31 mouse cellular contexts compared by ENCODE assay signal in the genomic region with DNA sequence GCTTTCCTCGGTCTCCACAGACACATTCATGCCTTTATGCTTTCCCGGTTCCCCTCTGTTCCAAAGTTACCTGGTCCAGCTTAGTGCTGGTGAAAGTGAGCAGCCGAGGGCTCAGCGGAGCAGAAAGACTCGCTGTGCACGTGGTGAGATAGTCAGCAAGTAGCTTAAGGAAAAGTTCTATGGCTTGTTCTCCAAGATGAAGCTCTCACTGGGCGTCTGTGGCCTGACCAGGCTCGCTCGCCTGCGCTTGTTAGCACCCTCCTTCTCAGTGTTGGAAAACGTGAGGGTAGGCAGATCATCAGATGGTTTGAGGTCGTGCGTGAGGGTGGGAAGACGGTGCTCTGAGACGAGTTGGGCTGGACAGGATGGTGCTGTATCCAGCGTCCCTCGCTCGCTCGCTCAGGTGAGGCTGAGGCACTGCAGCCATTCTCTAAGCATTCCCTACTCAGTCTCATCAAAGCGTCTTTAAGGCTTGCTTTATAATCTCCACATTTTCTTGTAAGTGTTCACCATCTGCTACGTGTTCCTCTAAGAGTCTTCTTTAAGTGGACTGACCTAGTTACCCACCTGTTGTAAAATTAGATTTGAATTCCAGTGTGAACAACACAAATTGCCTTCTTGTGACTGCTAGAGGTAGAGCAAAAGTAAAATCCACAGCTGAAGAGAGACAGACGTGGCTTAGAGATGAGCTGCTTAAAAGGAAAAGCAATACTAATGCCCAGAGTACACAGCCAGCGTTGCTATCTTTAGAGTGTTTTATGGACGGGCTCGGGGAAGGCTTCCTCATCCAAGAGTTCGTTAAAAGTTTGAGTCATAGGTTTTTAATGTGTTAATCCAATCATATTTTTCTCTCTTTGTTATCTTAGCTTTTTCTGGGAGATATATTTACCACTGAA. TPM values are rescaled to one million over a fixed set of nuclear protein-coding genes. Genes with fewer than 3 reads are reported as not detected.
DNase-seq lines count a peak whose midpoint lies in the region; ATAC-seq and TF ChIP-seq lines count a peak whose summit lies in the region.
"Had no signal": no experiment of that assay in that cellular context is flagged by ENCODE, and none has a peak within 500 bp of the region (broad histone marks: within the 10 kb centered on the region; RNA-seq: fewer than 3 reads in every experiment).

No protein-coding gene starts in this region.

- no peak for ATAC-seq in lung, embryonic 15.5 days (ENCODE audit: borderline replicate concordance, extremely low read depth, low FRiP score, low TSS enrichment)
- ATAC-seq: inflammation-experienced regulatory T-cells, adult 6 months; liver, embryonic 12.5 days; liver, postnatal 0 days had no signal

- no peaks in the 10 kb centered on the region for H3K79me2 ChIP-seq in heart, adult 2 months (replicated peaks; ENCODE audit: control insufficient read depth, insufficient read depth, low read length)

- 71% methylated on average over 26 of the region's 26 CpGs for WGBS in heart, adult 2 months
- 84% methylated on average over 26 of the region's 26 CpGs for WGBS in lung, embryonic 15.5 days
- 81% methylated on average over 26 of the region's 26 CpGs for WGBS in lung, adult 2 months

- H3K4me2 ChIP-seq in lung, embryonic 15.5 days, result no peak overlapping the region
- H3K4me2 ChIP-seq: embryonic facial prominence, embryonic 15.5 days; forebrain, embryonic 12.5 days; heart, embryonic 12.5 days; hindbrain, embryonic 15.5 days; kidney, embryonic 15.5 days; liver, embryonic 12.5 days; stomach, embryonic 15.5 days had no signal

- no peak for TF ChIP-seq EP300 in heart, adult 2 months (IDR thresholded peaks at IDR 0.05; ENCODE audit: insufficient read depth, low read depth, low read length)

- H3K9me3 ChIP-seq in lung, embryonic 15.5 days, result no peaks in the 10 kb centered on the region
- H3K9me3 ChIP-seq: embryonic facial prominence, embryonic 10.5 days; embryonic facial prominence, embryonic 15.5 days; forebrain, embryonic 12.5 days; heart, embryonic 12.5 days; hindbrain, embryonic 10.5 days; hindbrain, embryonic 15.5 days; kidney, embryonic 15.5 days; liver, embryonic 12.5 days; stomach, embryonic 15.5 days had no signal

- no peak overlapping the region for H3K9ac ChIP-seq in heart, adult 2 months (ENCODE audit: low read depth, low read length)
- H3K9ac ChIP-seq in lung, embryonic 15.5 days, result no peak overlapping the region
- H3K9ac ChIP-seq: embryonic facial prominence, embryonic 15.5 days; forebrain, embryonic 12.5 days; forebrain, postnatal 0 days; heart, embryonic 12.5 days; hindbrain, embryonic 15.5 days; kidney, embryonic 15.5 days; liver, embryonic 12.5 days; liver, postnatal 0 days; stomach, embryonic 15.5 days had no signal

- H3K36me3 ChIP-seq in heart, adult 2 months (ENCODE audit: control insufficient read depth, insufficient read depth, low read length), result no peaks in the 10 kb centered on the region
- H3K36me3 ChIP-seq in lung, embryonic 15.5 days, result peaks cover 37% of the 10 kb centered on the region

- DNase-seq in heart, adult 2 months, result no peak
- DNase-seq in heart, postnatal 10 days, result no peak
- DNase-seq in lung, adult 2 months, result no peak
- peak; percentile 58 for DNase-seq in retina, postnatal 1 day
- DNase-seq in skeletal muscle tissue, adult 2 months (ENCODE audit: low read depth, low spot score), result peak; percentile 29
- no peak for DNase-seq in adrenal gland, adult 18-20 months (ENCODE audit: low spot score in 2 of 2)
- DNase-seq: adrenal gland, adult 2 months; adrenal gland, postnatal 36 days; B cell, adult 2 months; cerebellum, adult 2 months; cerebellum, postnatal 14 days; forebrain, postnatal 0 days; kidney, adult 11 months; kidney, postnatal 36 days; layer of hippocampus, postnatal 36 days; left cerebral cortex, postnatal 4 days; liver, postnatal 0 days; midbrain, embryonic 14.5 days; thymus, adult 18-20 months; thymus, postnatal 36 days had no signal

- no peak for TF ChIP-seq CTCF in heart, adult 2 months (IDR thresholded peaks at IDR 0.05)
- no peak for TF ChIP-seq CTCF in lung, adult 2 months (IDR thresholded peaks at IDR 0.05; ENCODE audit: insufficient read depth, low read length)

- no peak overlapping the region for H3K4me3 ChIP-seq in heart, adult 2 months
- H3K4me3 ChIP-seq in lung, embryonic 15.5 days, result no peak overlapping the region
- H3K4me3 ChIP-seq in lung, adult 2 months (replicated peaks; ENCODE audit: extremely low read depth, low read depth, low read length), result no peak overlapping the region
- H3K4me3 ChIP-seq: embryonic facial prominence, embryonic 10.5 days; embryonic facial prominence, embryonic 15.5 days; forebrain, embryonic 12.5 days; heart, embryonic 12.5 days; hindbrain, embryonic 10.5 days; hindbrain, embryonic 15.5 days; kidney, embryonic 15.5 days; liver, embryonic 12.5 days; stomach, embryonic 15.5 days had no signal

- H3K27ac ChIP-seq in heart, adult 2 months, result peak overlapping the region; percentile 51
- peak overlapping the region; percentile 50 for H3K27ac ChIP-seq in lung, embryonic 15.5 days
- H3K27ac ChIP-seq: embryonic facial prominence, embryonic 10.5 days; embryonic facial prominence, embryonic 15.5 days; forebrain, embryonic 12.5 days; hindbrain, embryonic 10.5 days; hindbrain, embryonic 15.5 days; kidney, embryonic 15.5 days; liver, embryonic 12.5 days; stomach, embryonic 15.5 days had no signal

- intact Hi-C loops in heart, adult 2 months (cut with DNase I), result loop anchor here (1.0 kb wide), 1 partner anchor 146 kb away; no protein-coding TSS in a partner anchor
- intact Hi-C loops in heart, postnatal 10 days (cut with DNase I), result no loop called here

- peaks cover 6% of the 10 kb centered on the region for H3K4me1 ChIP-seq in heart, adult 2 months (ENCODE audit: control insufficient read depth, insufficient read depth, low read length)
- H3K4me1 ChIP-seq in lung, embryonic 15.5 days, result peaks cover 8% of the 10 kb centered on the region
- H3K4me1 ChIP-seq in lung, adult 2 months (ENCODE audit: control insufficient read depth, insufficient read depth, low read length), result no peaks in the 10 kb centered on the region
- H3K4me1 ChIP-seq: embryonic facial prominence, embryonic 15.5 days; forebrain, embryonic 12.5 days; heart, embryonic 12.5 days; hindbrain, embryonic 15.5 days; kidney, embryonic 15.5 days; liver, embryonic 12.5 days; stomach, embryonic 15.5 days had no signal

- no peak for TF ChIP-seq POLR2A in heart, adult 2 months (IDR thresholded peaks at IDR 0.05; ENCODE audit: insufficient read depth, low read depth, low read length)
- TF ChIP-seq POLR2A in lung, adult 2 months (IDR thresholded peaks at IDR 0.05; ENCODE audit: borderline replicate concordance, extremely low read depth, low read depth, low read length), result no peak

- H3K27me3 ChIP-seq in heart, adult 2 months (ENCODE audit: control insufficient read depth, insufficient read depth, low read length), result no peaks in the 10 kb centered on the region
- no peaks in the 10 kb centered on the region for H3K27me3 ChIP-seq in lung, embryonic 15.5 days
- H3K27me3 ChIP-seq: embryonic facial prominence, embryonic 15.5 days; forebrain, embryonic 12.5 days; heart, embryonic 12.5 days; hindbrain, embryonic 15.5 days; kidney, embryonic 15.5 days; liver, embryonic 12.5 days; stomach, embryonic 15.5 days had no signal

RNA-seq across cellular contexts. Expression of gene Gpr180, which starts 13.9 kb away (rescaled TPM):
- 10 to 100 TPM; 19.9 TPM for total RNA-seq in heart, adult 2 months (2021)
- 25.8 and 35.2 TPM in 2 replicates for polyA plus RNA-seq in heart, adult 2 months (2012; rRNA removed)
- 10 to 100 TPM; 27.2 to 29.0 TPM for total RNA-seq in heart, postnatal 10 days (2021)
- polyA plus RNA-seq in lung, embryonic 15.5 days (2015; fragmentation: Nextera tagmentation; extraction: Ambion mirVana), result 60.6 and 60.8 TPM in 2 replicates
- polyA plus RNA-seq in lung, adult 2 months (2012; rRNA removed), result 25.1 and 26.1 TPM in 2 replicates
- total RNA-seq in adrenal gland, adult 18-20 months (2021), result 10 to 100 TPM; 21.1 to 27.3 TPM

RNA-seq across cellular contexts. Expression of gene Tgds, which starts 18.3 kb away (rescaled TPM):
- total RNA-seq in heart, adult 2 months (2021), result 10 to 100 TPM in 1 of 2 experiments, 1 to 10 TPM in 1; 8.7 to 10.3 TPM
- 6.4 and 11.4 TPM in 2 replicates for polyA plus RNA-seq in heart, adult 2 months (2012; rRNA removed)
- total RNA-seq in heart, postnatal 10 days (2021), result 10 to 100 TPM; 12.1 to 13.9 TPM
- 35.5 and 35.7 TPM in 2 replicates for polyA plus RNA-seq in lung, embryonic 15.5 days (2015; fragmentation: Nextera tagmentation; extraction: Ambion mirVana)
- polyA plus RNA-seq in lung, adult 2 months (2012; rRNA removed), result 5.2 and 5.8 TPM in 2 replicates
- total RNA-seq in adrenal gland, adult 18-20 months (2021), result 10 to 100 TPM; 13.9 TPM

Comparison
In these comparisons a context has a peak if more than half of its experiments do, and no peak if none do; other contexts are left out.
1. DNase-seq: peak in retina, postnatal 1 day (single experiment) and skeletal muscle tissue, adult 2 months (single experiment); none in heart, adult 2 months (0 of 2), heart, postnatal 10 days (0 of 2), lung, adult 2 months (single experiment) and adrenal gland, adult 18-20 months (0 of 2).